Mouse (Mus musculus): ENCODE data around the gene Apol10a. TPM values are rescaled to one million over a fixed set of nuclear protein-coding genes. Genes with fewer than 3 reads are reported as not detected.
"Not testable (repeated sequence)": the region's sequence is repeated elsewhere in the genome, so short reads cannot be mapped to it uniquely, and the experiment has no call there.

Gene Apol10a
- 0.05 and 0.10 TPM in 2 replicates for polyA plus RNA-seq (2015; fragmentation: Nextera tagmentation; extraction: Ambion mirVana)

GRCm38 (mm10) chr15:77476693-77477092 is at the start of gene Apol10a:
Gene Apol10a (plus strand): TSS chr15:77477047.
- ATAC-seq (ENCODE audit: low read depth); H3K4me3 ChIP-seq (replicated peaks); H3K9me3 ChIP-seq (replicated peaks); H3K9ac ChIP-seq; H3K4me1 ChIP-seq (replicated peaks); DNase-seq; H3K4me2 ChIP-seq; H3K36me3 ChIP-seq; H3K27me3 ChIP-seq; H3K27ac ChIP-seq: not testable (repeated sequence)
- WGBS (ENCODE audit: insufficient replicate concordance) = 57% methylated on average over 2 of the region's 2 CpGs

GRCm38 (mm10) chr15:77428690-77429448 is 48.0 kb upstream of the Apol10a start:
- not testable (repeated sequence) for H3K9ac ChIP-seq; H3K27ac ChIP-seq; H3K36me3 ChIP-seq; DNase-seq; H3K4me3 ChIP-seq (replicated peaks); H3K4me2 ChIP-seq; H3K9me3 ChIP-seq (replicated peaks); H3K27me3 ChIP-seq; ATAC-seq (ENCODE audit: low read depth); H3K4me1 ChIP-seq (replicated peaks)
- 52% methylated on average over 9 of the region's 10 CpGs for WGBS (ENCODE audit: insufficient replicate concordance)

- not testable (repeated sequence) for H3K27me3 ChIP-seq; H3K4me3 ChIP-seq (replicated peaks); ATAC-seq (ENCODE audit: low read depth); H3K4me2 ChIP-seq; DNase-seq; H3K9ac ChIP-seq; H3K36me3 ChIP-seq; H3K9me3 ChIP-seq (replicated peaks); H3K4me1 ChIP-seq (replicated peaks); H3K27ac ChIP-seq
- 61% methylated on average over 8 of the region's 8 CpGs for WGBS (ENCODE audit: insufficient replicate concordance)
Observed at GRCm38 (mm10) chr15:77444746-77445145, 32.1 kb upstream of the Apol10a start.

- H3K9me3 ChIP-seq (replicated peaks); H3K4me3 ChIP-seq (replicated peaks); H3K36me3 ChIP-seq; H3K27ac ChIP-seq; H3K4me1 ChIP-seq (replicated peaks); ATAC-seq (ENCODE audit: low read depth); DNase-seq; H3K4me2 ChIP-seq; H3K9ac ChIP-seq; H3K27me3 ChIP-seq: not testable (repeated sequence)
- WGBS (ENCODE audit: insufficient replicate concordance) = 67% methylated on average over 1 of the region's 1 CpGs
Observed at GRCm38 (mm10) chr15:77445668-77446067, 31.2 kb upstream of the Apol10a start.

- WGBS (ENCODE audit: insufficient replicate concordance) = 33% methylated on average over 2 of the region's 2 CpGs
- not testable (repeated sequence) for H3K9ac ChIP-seq; DNase-seq; H3K27me3 ChIP-seq; ATAC-seq (ENCODE audit: low read depth); H3K4me1 ChIP-seq (replicated peaks); H3K27ac ChIP-seq; H3K9me3 ChIP-seq (replicated peaks); H3K4me3 ChIP-seq (replicated peaks); H3K4me2 ChIP-seq; H3K36me3 ChIP-seq
Observed at GRCm38 (mm10) chr15:77447392-77447791, 29.5 kb upstream of the Apol10a start, which contains the start of gene Apol7b. Gene Apol7b (minus strand): TSS chr15:77447492.

- H3K4me3 ChIP-seq (replicated peaks); H3K36me3 ChIP-seq; H3K27me3 ChIP-seq; ATAC-seq (ENCODE audit: low read depth); H3K4me2 ChIP-seq; DNase-seq; H3K4me1 ChIP-seq (replicated peaks); H3K9ac ChIP-seq; H3K9me3 ChIP-seq (replicated peaks); H3K27ac ChIP-seq: not testable (repeated sequence)
- WGBS (ENCODE audit: insufficient replicate concordance) = 42% methylated on average over 10 of the region's 10 CpGs
Observed at GRCm38 (mm10) chr15:77449927-77450326, 26.9 kb upstream of the Apol10a start.

GRCm38 (mm10) chr15:77474699-77475390 is 2.0 kb upstream of the Apol10a start:
- not testable (repeated sequence) for H3K27me3 ChIP-seq; ATAC-seq (ENCODE audit: low read depth); H3K4me1 ChIP-seq (replicated peaks); DNase-seq; H3K9ac ChIP-seq; H3K4me2 ChIP-seq; H3K9me3 ChIP-seq (replicated peaks); H3K27ac ChIP-seq; H3K36me3 ChIP-seq; H3K4me3 ChIP-seq (replicated peaks)
- 55% methylated on average over 7 of the region's 7 CpGs for WGBS (ENCODE audit: insufficient replicate concordance)

- Histone ChIP-seq H3K27me3 (no peaks in the 10 kb centered on the region), H3K4me3 (replicated peaks) (no peak overlapping the region), H3K9ac (no peak overlapping the region), H3K4me2 (no peak overlapping the region), H3K36me3 (no peaks in the 10 kb centered on the region), H3K27ac (no peak overlapping the region), H3K4me1 (replicated peaks) (no peaks in the 10 kb centered on the region), H3K9me3 (replicated peaks) (no peaks in the 10 kb centered on the region)
- no peak for DNase-seq
- 46% methylated on average over 4 of the region's 4 CpGs for WGBS (ENCODE audit: insufficient replicate concordance)
- ATAC-seq (ENCODE audit: low read depth) = no peak
Observed at GRCm38 (mm10) chr15:77482140-77482794, 5.4 kb downstream of the Apol10a start.

- no CpG with 5 or more reads among the region's 1 CpGs for WGBS (ENCODE audit: insufficient replicate concordance)
- not testable (repeated sequence) for H3K9me3 ChIP-seq (replicated peaks); H3K27ac ChIP-seq; H3K4me3 ChIP-seq (replicated peaks); H3K4me1 ChIP-seq (replicated peaks); H3K9ac ChIP-seq; ATAC-seq (ENCODE audit: low read depth); H3K4me2 ChIP-seq; H3K27me3 ChIP-seq; DNase-seq; H3K36me3 ChIP-seq
Observed at GRCm38 (mm10) chr15:77493181-77493580, 16.3 kb downstream of the Apol10a start.

GRCm38 (mm10) chr15:77494694-77495093 is 17.8 kb downstream of the Apol10a start:
- WGBS (ENCODE audit: insufficient replicate concordance) = 29% methylated on average over 1 of the region's 1 CpGs
- not testable (repeated sequence) for H3K9me3 ChIP-seq (replicated peaks); H3K4me1 ChIP-seq (replicated peaks); DNase-seq; H3K9ac ChIP-seq; H3K4me2 ChIP-seq; H3K36me3 ChIP-seq; ATAC-seq (ENCODE audit: low read depth); H3K4me3 ChIP-seq (replicated peaks); H3K27me3 ChIP-seq; H3K27ac ChIP-seq

GRCm38 (mm10) chr15:77507966-77508365 is 31.1 kb downstream of the Apol10a start, which contains the start of gene Apol11a:
Gene Apol11a (plus strand): TSS chr15:77508271.
- not testable (repeated sequence) for H3K27me3 ChIP-seq; H3K27ac ChIP-seq; H3K36me3 ChIP-seq; H3K4me3 ChIP-seq (replicated peaks); H3K4me1 ChIP-seq (replicated peaks); H3K9ac ChIP-seq; H3K4me2 ChIP-seq; H3K9me3 ChIP-seq (replicated peaks); DNase-seq
- peak; percentile 41 for ATAC-seq (ENCODE audit: low read depth)
